Mouse (Mus musculus) ES-Bruce4 (cell line): Measurements from ENCODE around the gene Clcn6.

Experiments used
- CTCF ChIP-seq: IDR thresholded peaks from one replicate; pipeline ENCODE4 v1.8.1; 2011; ENCODE audit warnings: low read depth, low read length
- EP300 ChIP-seq: IDR thresholded peaks from 2 replicates; pipeline ENCODE4 v1.6.1; 2011; ENCODE audit warnings: low read depth, low read length; ENCODE audit not compliant: insufficient read depth
- POLR2A ChIP-seq: IDR thresholded peaks from one replicate; pipeline ENCODE4 v1.8.1; 2011; ENCODE audit warnings: low read length; ENCODE audit not compliant: insufficient read depth

- TF ChIP-seq POLR2A: no peak
- no peak for TF ChIP-seq CTCF
- TF ChIP-seq EP300: peak; percentile 80; the same call in 1 of the 2 replicates
Observed at GRCm38 (mm10) chr4:148087907-148088527, 49.4 kb upstream of the Clcn6 start, which contains the start of gene Agtrap.
